Comparison of ENCODE assay signal across 33 mouse cellular contexts in genomic region chr4:102061322-102061721, GRCm38 (mm10).
"Had no signal": no experiment of that assay in that cellular context is flagged by ENCODE, and none has a peak within 500 bp of the region (broad histone marks: within the 10 kb centered on the region; RNA-seq: fewer than 3 reads in every experiment).

No protein-coding gene starts in this region.

- H3K4me2 ChIP-seq: heart, embryonic 11.5 days; heart, embryonic 12.5 days; heart, embryonic 13.5 days; heart, embryonic 15.5 days; hindbrain, embryonic 12.5 days; hindbrain, embryonic 13.5 days; hindbrain, embryonic 14.5 days; hindbrain, embryonic 15.5 days; kidney, embryonic 15.5 days had no signal

- H3K27ac ChIP-seq: heart, embryonic 10.5 days; heart, embryonic 13.5 days; heart, embryonic 15.5 days; hindbrain, embryonic 10.5 days; hindbrain, embryonic 12.5 days; hindbrain, embryonic 13.5 days; hindbrain, embryonic 14.5 days; hindbrain, embryonic 15.5 days; hindbrain, postnatal 0 days; kidney, embryonic 15.5 days; kidney, postnatal 0 days; layer of hippocampus, adult 2 months; left cerebral cortex, adult 2 months had no signal

- ATAC-seq: hindbrain, embryonic 16.5 days; hindbrain, postnatal 0 days; inflammation-experienced regulatory T-cells, adult 6 months had no signal

- H3K4me3 ChIP-seq: heart, embryonic 10.5 days; heart, embryonic 12.5 days; heart, embryonic 13.5 days; heart, embryonic 15.5 days; hindbrain, embryonic 10.5 days; hindbrain, embryonic 12.5 days; hindbrain, embryonic 13.5 days; hindbrain, embryonic 15.5 days; kidney, embryonic 15.5 days; layer of hippocampus, adult 2 months; left cerebral cortex, adult 2 months had no signal

- H3K4me1 ChIP-seq: heart, embryonic 10.5 days; heart, embryonic 12.5 days; heart, embryonic 13.5 days; heart, embryonic 15.5 days; hindbrain, embryonic 10.5 days; hindbrain, embryonic 12.5 days; hindbrain, embryonic 13.5 days; hindbrain, embryonic 15.5 days; kidney, embryonic 15.5 days had no signal

- H3K27me3 ChIP-seq: heart, embryonic 12.5 days; heart, embryonic 13.5 days; heart, embryonic 15.5 days; hindbrain, embryonic 12.5 days; hindbrain, embryonic 13.5 days; hindbrain, embryonic 15.5 days; kidney, embryonic 15.5 days had no signal

- DNase-seq: heart, postnatal 10 days; heart, postnatal 14 days; heart, postnatal 36 days; heart, postnatal 4 days; kidney, adult 11 months; kidney, adult 18-20 months; kidney, adult 2 months; kidney, adult 8-10 months; kidney, adult 9 months; kidney, postnatal 10 days; kidney, postnatal 14 days; kidney, postnatal 25 days; kidney, postnatal 36 days; kidney, postnatal 4 days; layer of hippocampus, adult 9-11 months; layer of hippocampus, postnatal 36 days had no signal

- H3K9ac ChIP-seq: heart, embryonic 12.5 days; heart, embryonic 13.5 days; heart, embryonic 15.5 days; hindbrain, embryonic 12.5 days; hindbrain, embryonic 13.5 days; hindbrain, embryonic 14.5 days; hindbrain, embryonic 15.5 days; kidney, embryonic 15.5 days had no signal

- H3K9me3 ChIP-seq: heart, embryonic 10.5 days; heart, embryonic 12.5 days; heart, embryonic 13.5 days; heart, embryonic 15.5 days; hindbrain, embryonic 10.5 days; hindbrain, embryonic 12.5 days; hindbrain, embryonic 13.5 days; hindbrain, embryonic 15.5 days; kidney, embryonic 15.5 days had no signal

- H3K36me3 ChIP-seq: heart, embryonic 10.5 days; heart, embryonic 12.5 days; heart, embryonic 13.5 days; heart, embryonic 15.5 days; hindbrain, embryonic 10.5 days; hindbrain, embryonic 12.5 days; hindbrain, embryonic 13.5 days; hindbrain, embryonic 15.5 days; kidney, embryonic 15.5 days had no signal
